Mouse (Mus musculus) intestine, embryonic 15.5 days (tissue): ENCODE measurements around the gene Ppp2r2c. TPM values are rescaled to one million over a fixed set of nuclear protein-coding genes. Genes with fewer than 3 reads are reported as not detected.

Experiments
- ATAC-seq: fragments of 200-750 bp; cut with Nextera tagmentation; 2 replicates; pipeline ENCODE4 v1.8.0; 2017; ENCODE audit warnings: moderate TSS enrichment, moderate library complexity
- H3K27ac ChIP-seq: fragments of 300-500 bp; sonication (generic); 2 replicates; pipeline ENCODE4 v1.5.1; 2015; ENCODE audit warnings: mild to moderate bottlenecking, inconsistent platforms
- H3K27me3 ChIP-seq: fragments of 300-500 bp; sonication (generic); replicated peaks from 2 replicates; pipeline ENCODE4 v1.6.1; 2015; ENCODE audit warnings: inconsistent platforms
- H3K36me3 ChIP-seq: fragments of 300-500 bp; sonication (generic); 2 replicates; pipeline ENCODE4 v1.6.1; 2015; ENCODE audit warnings: inconsistent platforms
- H3K4me1 ChIP-seq: fragments of 300-500 bp; sonication (generic); replicated peaks from 2 replicates; pipeline ENCODE4 v1.6.1; 2015; ENCODE audit warnings: inconsistent platforms
- H3K4me2 ChIP-seq: fragments of 300-500 bp; sonication (generic); replicated peaks from 2 replicates; pipeline ENCODE4 v1.6.1; 2015; ENCODE audit warnings: mild to moderate bottlenecking, inconsistent platforms
- H3K4me3 ChIP-seq: fragments of 300-500 bp; sonication (generic); replicated peaks from 2 replicates; pipeline ENCODE4 v1.5.1; 2015; ENCODE audit warnings: inconsistent platforms
- H3K9ac ChIP-seq: fragments of 300-500 bp; sonication (generic); 2 replicates; pipeline ENCODE4 v1.6.1; 2015; ENCODE audit warnings: inconsistent platforms
- H3K9me3 ChIP-seq: fragments of 300-500 bp; sonication (generic); 2 replicates; pipeline ENCODE4 v1.6.1; 2016; ENCODE audit warnings: inconsistent platforms
- WGBS: fragments of 180-500 bp; shearing (Covaris S2); methylation state at CpG from one replicate; pipeline ENCODE4 v1.1.7; 2015; 5-methylcytosine and 5-hydroxymethylcytosine counted together
- polyA plus RNA-seq: library from polyadenylated mRNA; unstranded; fragments of >200 nt; fragmentation: Nextera tagmentation; extraction: Ambion mirVana; gene quantifications from 2 replicates; pipeline ENCODE4 v1.2.1, GENCODE M21; 2015

Gene Ppp2r2c
- polyA plus RNA-seq, 1 experiment from 2014 or later = 0.89 TPM

- Histone ChIP-seq H3K4me2 (no peak overlapping the region), H3K27me3 (no peaks in the 10 kb centered on the region), H3K36me3 (no peaks in the 10 kb centered on the region), H3K9ac (no peak overlapping the region), H3K27ac (no peak overlapping the region), H3K4me1 (no peaks in the 10 kb centered on the region), H3K4me3 (no peak overlapping the region), H3K9me3 (no peaks in the 10 kb centered on the region)
- 76% methylated on average over 7 of the region's 7 CpGs for WGBS
- ATAC-seq = peak; percentile 25; the same call in 1 of the 2 replicates
Observed at GRCm38 (mm10) chr5:36979631-36980030, 111.3 kb downstream of the Ppp2r2c start.

- 83% methylated on average over 4 of the region's 4 CpGs for WGBS
- no peak overlapping the region for H3K4me3 ChIP-seq
- H3K36me3 ChIP-seq = no peaks in the 10 kb centered on the region
- no peaks in the 10 kb centered on the region for H3K27me3 ChIP-seq
- H3K4me2 ChIP-seq = no peak overlapping the region
- ATAC-seq = no peak
- H3K4me1 ChIP-seq = no peaks in the 10 kb centered on the region; the same call in 1 of the 2 replicates
- no peak overlapping the region for H3K9ac ChIP-seq
- no peaks in the 10 kb centered on the region for H3K9me3 ChIP-seq
- H3K27ac ChIP-seq = no peak overlapping the region
Observed at GRCm38 (mm10) chr5:36982271-36982670, 114.0 kb downstream of the Ppp2r2c start.

GRCm38 (mm10) chr5:36986617-36987016, 118.3 kb downstream of the Ppp2r2c start:
- no peak for ATAC-seq
- Histone ChIP-seq H3K9me3 (no peaks in the 10 kb centered on the region), H3K36me3 (no peaks in the 10 kb centered on the region), H3K27me3 (no peaks in the 10 kb centered on the region), H3K9ac (no peak overlapping the region), H3K4me3 (no peak overlapping the region), H3K4me2 (no peak overlapping the region), H3K4me1 (peaks cover 11% of the 10 kb centered on the region), H3K27ac (no peak overlapping the region)
- 69% methylated on average over 1 of the region's 1 CpGs for WGBS

- no peaks in the 10 kb centered on the region for H3K27me3 ChIP-seq
- 8% methylated on average over 24 of the region's 24 CpGs for WGBS
- peak overlapping the region; percentile 91 for H3K4me2 ChIP-seq
- peak overlapping the region; percentile 78 for H3K4me3 ChIP-seq
- peaks cover 11% of the 10 kb centered on the region for H3K4me1 ChIP-seq
- no peaks in the 10 kb centered on the region for H3K9me3 ChIP-seq
- no peaks in the 10 kb centered on the region for H3K36me3 ChIP-seq
- peak; percentile 11 for ATAC-seq
- H3K9ac ChIP-seq = peak overlapping the region; percentile 75
- peak overlapping the region; percentile 34 for H3K27ac ChIP-seq
Observed at GRCm38 (mm10) chr5:36988124-36988780, 119.9 kb downstream of the Ppp2r2c start.

GRCm38 (mm10) chr5:36988781-36989624, 120.7 kb downstream of the Ppp2r2c start, which contains the start of gene Wfs1:
TSS of gene Wfs1 (minus strand) at chr5:36989205.
- WGBS = under 1% methylated on average over 60 of the region's 60 CpGs
- Histone ChIP-seq H3K4me2 (peak within 1 kb of the TSS; percentile 91), H3K9ac (peak within 1 kb of the TSS; percentile 75), H3K4me3 (peak within 1 kb of the TSS; percentile 78), H3K36me3 (no peaks in the 10 kb centered on the region), H3K27ac (peak within 1 kb of the TSS; percentile 85), H3K27me3 (no peaks in the 10 kb centered on the region), H3K4me1 (peaks cover 11% of the 10 kb centered on the region), H3K9me3 (no peaks in the 10 kb centered on the region)
- peak; percentile 98 for ATAC-seq

GRCm38 (mm10) chr5:36989625-36989977, 121.3 kb downstream of the Ppp2r2c start:
- Histone ChIP-seq H3K36me3 (no peaks in the 10 kb centered on the region), H3K27me3 (no peaks in the 10 kb centered on the region), H3K9ac (no peak overlapping the region), H3K27ac (peak overlapping the region; percentile 85), H3K4me2 (peak overlapping the region; percentile 91), H3K4me3 (0 out of 2 replicates have a peak overlapping the region, but pooled peaks have one; percentile 78), H3K4me1 (peaks cover 11% of the 10 kb centered on the region), H3K9me3 (no peaks in the 10 kb centered on the region)
- 2% methylated on average over 3 of the region's 3 CpGs for WGBS
- ATAC-seq = peak; percentile 42

GRCm38 (mm10) chr5:36990196-36990595, 121.9 kb downstream of the Ppp2r2c start:
- H3K9me3 ChIP-seq = no peaks in the 10 kb centered on the region
- no peaks in the 10 kb centered on the region for H3K36me3 ChIP-seq
- H3K4me3 ChIP-seq = no peak overlapping the region
- H3K4me1 ChIP-seq = peaks cover 11% of the 10 kb centered on the region
- no peak overlapping the region for H3K4me2 ChIP-seq
- no peak for ATAC-seq
- H3K27ac ChIP-seq = no peak overlapping the region
- H3K9ac ChIP-seq = no peak overlapping the region
- H3K27me3 ChIP-seq = no peaks in the 10 kb centered on the region
- 50% methylated on average over 3 of the region's 3 CpGs for WGBS

GRCm38 (mm10) chr5:36990631-36991350, 122.5 kb downstream of the Ppp2r2c start:
- WGBS = 67% methylated on average over 3 of the region's 3 CpGs
- H3K27ac ChIP-seq = no peak overlapping the region
- no peak overlapping the region for H3K4me3 ChIP-seq
- H3K36me3 ChIP-seq = no peaks in the 10 kb centered on the region
- H3K9ac ChIP-seq = no peak overlapping the region
- no peak overlapping the region for H3K4me2 ChIP-seq
- H3K9me3 ChIP-seq = no peaks in the 10 kb centered on the region
- H3K27me3 ChIP-seq = no peaks in the 10 kb centered on the region
- H3K4me1 ChIP-seq = peaks cover 11% of the 10 kb centered on the region
- no peak for ATAC-seq

- no peak for ATAC-seq
Observed at GRCm38 (mm10) chr5:36996410-36996809, 128.1 kb downstream of the Ppp2r2c start.

GRCm38 (mm10) chr5:36997996-36998395, 129.7 kb downstream of the Ppp2r2c start:
- H3K27ac ChIP-seq = no peak overlapping the region
- no peaks in the 10 kb centered on the region for H3K4me1 ChIP-seq
- no peaks in the 10 kb centered on the region for H3K9me3 ChIP-seq
- no peak overlapping the region for H3K4me2 ChIP-seq
- ATAC-seq = no peak
- H3K9ac ChIP-seq = no peak overlapping the region
- 53% methylated on average over 5 of the region's 5 CpGs for WGBS
- H3K36me3 ChIP-seq = no peaks in the 10 kb centered on the region
- H3K4me3 ChIP-seq = no peak overlapping the region
- no peaks in the 10 kb centered on the region for H3K27me3 ChIP-seq

More at GRCm38 (mm10) chr5:36996410-36996809, 128.1 kb downstream of the Ppp2r2c start:
- H3K9ac ChIP-seq = no peak overlapping the region
- WGBS = 86% methylated on average over 14 of the region's 14 CpGs
- H3K4me2 ChIP-seq = no peak overlapping the region
- H3K36me3 ChIP-seq = no peaks in the 10 kb centered on the region
- H3K27me3 ChIP-seq = no peaks in the 10 kb centered on the region
- no peaks in the 10 kb centered on the region for H3K4me1 ChIP-seq
- H3K9me3 ChIP-seq = no peaks in the 10 kb centered on the region
- H3K27ac ChIP-seq = no peak overlapping the region
- no peak overlapping the region for H3K4me3 ChIP-seq

GRCm38 (mm10) chr5:37001002-37001401, 132.7 kb downstream of the Ppp2r2c start:
- ATAC-seq = no peak
- WGBS = 85% methylated on average over 9 of the region's 9 CpGs
- no peaks in the 10 kb centered on the region for H3K36me3 ChIP-seq
- H3K4me1 ChIP-seq = no peaks in the 10 kb centered on the region
- H3K9me3 ChIP-seq = no peaks in the 10 kb centered on the region
- H3K27ac ChIP-seq = no peak overlapping the region
- no peak overlapping the region for H3K9ac ChIP-seq
- H3K27me3 ChIP-seq = no peaks in the 10 kb centered on the region
- no peak overlapping the region for H3K4me3 ChIP-seq
- no peak overlapping the region for H3K4me2 ChIP-seq

GRCm38 (mm10) chr5:37002001-37002400, 133.7 kb downstream of the Ppp2r2c start:
- no peak for ATAC-seq
- H3K4me2 ChIP-seq = no peak overlapping the region
- no peaks in the 10 kb centered on the region for H3K4me1 ChIP-seq
- WGBS = 54% methylated on average over 2 of the region's 2 CpGs
- no peak overlapping the region for H3K9ac ChIP-seq
- H3K36me3 ChIP-seq = no peaks in the 10 kb centered on the region
- H3K27me3 ChIP-seq = no peaks in the 10 kb centered on the region
- H3K9me3 ChIP-seq = no peaks in the 10 kb centered on the region
- no peak overlapping the region for H3K4me3 ChIP-seq
- no peak overlapping the region for H3K27ac ChIP-seq
